Mouse (Mus musculus): ENCODE data around the gene Cog2.

- TF ChIP-seq CTCF (IDR thresholded peaks at IDR 0.05) (no peak), EP300 (IDR thresholded peaks at IDR 0.05; ENCODE audit: insufficient read depth, low read depth, low read length) (no peak), POLR2A (IDR thresholded peaks at IDR 0.05; ENCODE audit: insufficient read depth, low read depth, low read length) (no peak)
Measured at GRCm38 (mm10) chr8:124479251-124479650, 41.3 kb upstream of the Cog2 start.

Measured in heart, adult 2 months (tissue).